Mouse (Mus musculus): ENCODE data around the gene Spata13. TPM values are rescaled to one million over a fixed set of nuclear protein-coding genes. Genes with fewer than 3 reads are reported as not detected.

Spata13 gene
- 26.6 and 39.2 TPM in 2 replicates for polyA plus RNA-seq (2012; rRNA removed)

DNA sequence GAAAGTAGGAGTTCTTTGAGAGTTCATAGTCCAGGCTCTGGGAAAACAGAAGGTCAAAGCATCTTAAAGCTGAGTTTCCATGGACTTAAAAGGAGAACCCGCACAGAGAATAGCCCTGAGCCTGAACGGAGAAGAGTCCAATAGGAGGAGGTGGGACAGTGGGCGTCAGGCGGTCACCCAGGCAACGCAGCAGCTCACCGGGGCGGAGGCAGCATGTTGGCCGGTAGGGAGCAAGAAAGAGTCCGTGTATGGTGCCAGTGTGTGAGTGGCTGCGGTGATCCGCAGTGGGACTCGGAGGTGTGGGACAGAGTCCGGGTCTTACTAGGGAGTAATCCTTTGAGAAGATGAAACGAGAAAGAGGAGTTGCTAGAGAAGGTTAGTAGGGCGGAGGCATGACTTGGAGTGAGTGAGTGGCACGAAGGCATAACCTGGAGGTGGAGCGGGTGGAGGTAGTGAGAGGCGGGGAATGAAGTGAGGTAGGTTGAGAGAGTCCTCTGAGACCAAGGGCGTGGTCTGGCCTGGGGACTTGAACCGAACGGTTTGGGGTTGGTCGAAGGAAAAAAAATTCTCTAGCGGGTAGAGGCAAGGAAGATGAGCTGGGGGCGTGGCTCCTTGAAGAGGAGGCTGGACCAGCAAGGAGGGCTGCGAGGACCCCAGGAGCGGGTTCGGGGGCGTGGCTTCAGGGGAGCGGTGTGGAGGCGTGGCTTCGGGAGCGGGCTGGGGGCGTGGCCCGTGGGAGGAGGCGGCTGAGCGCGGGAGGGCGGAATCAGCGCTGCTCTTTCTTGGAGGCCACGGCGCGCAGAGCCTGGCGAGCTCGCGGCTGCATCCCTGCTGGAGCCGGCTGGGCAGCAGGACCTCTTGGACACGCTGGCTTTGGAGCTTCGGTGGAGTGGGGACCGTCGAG, at the start of gene Spata13:
Gene Spata13, plus strand, starts transcription at position 41 of the 904 bp plus-strand sequence.
- DNase-seq (ENCODE audit: low spot score), result peak; percentile 76

DNA sequence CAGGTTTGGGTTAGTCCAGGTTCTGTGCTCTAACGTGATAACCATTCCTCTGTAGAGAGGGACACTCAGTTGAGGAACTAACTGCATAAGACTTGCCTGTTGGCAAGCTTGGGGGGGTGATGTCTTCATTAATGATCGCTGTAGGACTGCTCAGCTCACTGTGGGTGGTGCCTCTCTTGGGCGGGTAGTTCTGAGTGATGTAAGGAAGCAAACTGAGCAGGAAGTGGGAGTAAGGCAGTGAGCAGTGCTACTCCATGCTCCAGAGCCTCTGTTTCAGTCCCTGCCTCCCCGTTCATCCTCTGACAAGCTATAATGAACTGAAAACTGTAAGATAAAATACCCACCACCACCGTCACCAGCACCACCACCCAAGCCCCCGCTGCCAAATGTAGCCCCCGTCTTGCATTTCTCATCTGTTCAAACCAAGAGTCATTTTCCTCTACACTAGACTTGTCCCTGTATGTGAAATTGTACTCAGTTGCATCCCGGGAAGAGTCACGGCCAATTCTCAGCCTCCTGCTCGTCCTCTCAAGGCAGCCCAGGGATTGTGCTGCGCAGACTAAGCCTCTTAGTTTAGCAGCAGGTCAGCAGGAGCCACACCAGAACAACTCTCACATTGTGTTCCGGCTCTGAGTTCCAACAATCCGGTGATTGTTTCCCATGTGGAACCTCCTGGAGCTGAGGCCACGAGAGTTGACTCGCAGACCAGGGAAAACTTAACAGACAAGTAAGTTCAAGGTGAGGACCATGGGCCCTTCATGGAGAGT, 46.9 kb upstream of the Spata13 start:
- no peak for DNase-seq (ENCODE audit: low spot score)

DNA sequence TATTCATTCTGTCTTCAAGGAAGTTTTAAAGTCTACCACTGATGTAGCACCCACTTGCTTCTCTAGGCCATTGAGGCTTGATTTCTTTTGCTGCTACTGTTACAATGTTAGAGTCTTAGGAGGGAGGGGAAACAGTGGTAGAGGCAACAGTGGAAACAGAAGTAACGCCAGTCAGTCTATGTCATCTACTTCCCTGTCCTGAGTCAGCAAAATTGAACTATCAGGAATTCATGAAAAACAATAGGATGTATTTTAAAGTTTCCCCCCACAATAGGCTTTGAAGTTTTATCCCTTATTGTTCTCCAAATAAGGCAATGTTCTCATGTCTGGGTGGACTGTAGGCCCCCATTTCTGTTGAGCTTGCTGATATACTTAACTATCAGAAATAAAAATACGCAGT, 44.8 kb upstream of the Spata13 start:
- no peak for DNase-seq (ENCODE audit: low spot score)

DNA sequence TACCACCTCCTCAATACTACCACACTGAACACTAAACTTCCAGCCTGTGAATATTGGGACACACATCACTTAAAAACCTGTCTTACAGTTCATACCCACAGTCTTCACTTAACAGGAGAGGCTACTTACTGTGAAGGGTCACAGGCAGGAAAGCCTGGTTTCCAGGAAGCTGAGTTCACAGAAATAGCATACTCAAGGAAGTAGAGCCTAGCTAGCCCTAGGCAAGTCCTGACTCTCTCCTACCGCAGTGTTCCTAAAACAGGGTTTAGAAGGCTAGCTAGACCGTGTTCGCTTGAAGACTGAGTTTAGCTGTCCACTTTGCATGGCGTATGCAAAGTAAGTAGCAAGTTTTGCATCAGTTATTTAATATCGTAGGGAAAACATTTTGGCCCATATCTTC, 41.5 kb upstream of the Spata13 start:
- no peak for DNase-seq (ENCODE audit: low spot score)

DNA sequence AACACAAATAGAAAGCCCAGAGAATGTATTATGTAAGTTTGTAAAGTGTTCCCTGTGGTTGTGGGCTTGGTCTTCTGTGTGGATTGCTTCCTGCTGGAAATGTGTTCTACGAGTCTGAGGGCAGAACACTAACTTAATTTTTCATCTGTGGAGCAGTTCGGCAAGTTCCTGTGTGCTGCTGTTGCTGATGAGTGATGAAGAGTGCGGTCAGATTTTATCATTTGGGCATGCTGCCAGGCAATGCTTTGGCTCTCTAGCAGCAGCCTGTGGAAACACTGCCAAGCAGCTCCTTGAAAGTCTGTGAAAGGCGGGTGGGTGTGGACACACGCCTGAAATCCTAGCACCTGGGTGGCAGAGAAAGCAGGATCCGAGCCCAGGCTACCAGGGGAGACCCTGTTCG, 41.0 kb upstream of the Spata13 start:
- no peak for DNase-seq (ENCODE audit: low spot score)

DNA sequence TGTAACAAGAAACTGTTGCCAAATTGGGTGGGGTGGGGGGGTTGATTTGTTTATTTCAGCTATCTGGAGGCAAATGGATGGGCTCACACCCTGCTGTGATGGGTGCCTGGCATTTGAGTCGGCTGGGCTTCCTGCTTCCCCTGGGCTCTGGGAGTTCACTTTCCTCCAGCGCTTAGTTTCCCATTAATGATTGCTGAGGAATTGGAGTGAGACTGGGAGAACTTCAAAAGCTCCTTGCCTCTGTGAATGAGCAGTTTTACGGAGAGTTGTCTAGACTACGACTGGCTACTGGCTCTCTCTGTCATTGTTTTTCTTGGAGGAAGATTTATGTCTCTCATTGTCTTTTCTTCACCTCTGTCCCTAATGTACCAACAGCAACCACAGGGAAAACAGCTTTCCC, 36.2 kb upstream of the Spata13 start:
- DNase-seq (ENCODE audit: low spot score), result no peak

DNA sequence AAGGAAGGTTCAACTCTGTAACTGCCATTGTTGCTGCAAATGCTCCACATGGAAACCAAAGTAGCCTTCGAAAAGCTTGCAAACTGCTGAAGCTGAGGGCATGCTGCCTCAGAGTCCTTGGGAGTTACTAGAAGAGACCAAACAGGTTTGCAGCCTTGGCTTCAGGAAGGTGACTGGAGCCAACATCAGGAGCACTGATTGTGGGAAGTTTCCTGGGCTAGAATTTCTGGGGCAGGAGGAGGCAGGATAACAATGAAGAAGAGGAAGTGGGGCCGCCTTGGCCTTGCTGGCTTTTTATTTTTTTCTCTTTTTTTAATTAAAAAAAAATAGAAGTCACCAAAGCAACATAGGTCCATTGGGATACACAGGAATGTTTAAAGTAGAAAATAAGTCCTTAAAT, 34.8 kb upstream of the Spata13 start:
- no peak for DNase-seq (ENCODE audit: low spot score)

DNA sequence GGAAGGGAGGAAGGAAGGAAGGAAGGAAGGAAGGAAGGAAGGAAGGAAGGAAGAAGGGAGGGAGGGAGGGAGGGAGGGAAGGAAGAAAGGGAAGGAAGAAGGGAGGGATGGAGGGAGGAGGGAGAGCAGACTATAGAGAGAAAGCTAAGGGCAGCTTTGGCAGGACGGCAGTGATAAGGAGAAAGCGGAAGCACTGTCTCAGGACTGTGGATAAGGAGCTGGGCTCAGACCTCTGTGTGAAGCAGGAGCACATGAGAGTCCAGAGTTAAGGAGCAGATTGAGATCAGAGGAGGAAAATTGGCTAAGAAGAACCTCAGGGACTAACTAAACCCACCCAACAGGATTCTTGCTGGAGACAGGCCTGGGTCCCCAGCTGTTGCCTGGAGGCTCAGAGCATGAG, 28.2 kb upstream of the Spata13 start:
- DNase-seq (ENCODE audit: low spot score), result no peak

DNA sequence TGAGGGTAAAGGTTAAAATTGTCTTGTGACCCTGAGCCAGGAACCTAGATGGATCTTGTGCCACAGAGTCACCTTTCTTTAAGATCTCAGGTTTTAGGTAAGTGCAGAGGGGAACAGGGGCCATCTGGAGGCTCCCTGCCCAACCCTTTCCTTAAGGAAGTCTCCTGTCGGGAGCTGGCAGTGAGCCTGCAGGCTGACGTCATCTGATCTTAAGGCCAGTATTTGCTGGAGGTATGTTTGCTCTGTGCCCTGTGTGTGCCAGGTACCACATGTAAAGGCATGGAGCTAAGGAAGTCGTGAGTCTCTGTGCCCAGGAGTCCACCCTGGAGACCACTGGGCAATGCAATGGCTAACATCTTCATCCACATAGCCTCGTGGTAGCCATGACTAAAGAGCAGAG, 27.6 kb upstream of the Spata13 start:
- DNase-seq (ENCODE audit: low spot score), result no peak

DNA sequence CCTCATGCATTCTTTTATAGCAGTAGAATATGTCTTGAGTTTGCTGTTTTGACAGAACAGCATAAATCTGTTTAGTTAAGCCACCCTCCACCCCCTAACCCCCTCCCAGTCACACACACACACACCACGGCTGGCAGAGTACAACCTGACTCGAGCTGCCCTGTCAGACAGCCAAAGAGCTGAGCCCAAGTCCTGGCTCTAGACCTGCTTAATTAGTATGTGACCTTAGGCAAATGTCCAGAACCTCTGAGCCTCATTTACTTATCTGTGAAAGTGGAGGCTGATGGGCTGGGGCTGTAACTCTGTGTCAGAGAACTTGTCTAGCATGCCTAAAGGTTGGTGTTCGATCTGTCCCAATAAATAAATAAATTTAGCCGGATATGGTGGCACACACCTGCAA, 26.1 kb upstream of the Spata13 start:
- DNase-seq (ENCODE audit: low spot score), result no peak

DNA sequence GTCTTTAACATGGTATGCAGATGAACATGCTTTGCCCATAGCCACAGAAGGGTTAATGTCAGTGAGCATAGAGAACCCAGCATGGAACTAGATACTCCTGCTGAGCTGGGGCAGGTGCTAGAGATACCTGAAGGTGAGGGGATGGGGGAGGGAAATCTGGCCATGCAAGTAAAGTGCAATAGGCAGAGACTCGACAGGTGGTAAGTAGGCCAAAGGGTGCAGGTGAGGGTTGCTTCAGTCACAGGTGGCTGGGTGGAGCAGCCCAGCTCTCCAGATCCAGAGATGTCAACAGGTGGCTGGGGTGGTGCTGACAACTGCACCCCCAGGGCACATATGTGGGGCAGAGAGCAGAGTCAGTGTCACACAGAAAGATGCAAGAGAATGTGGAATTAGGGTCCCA, 24.6 kb upstream of the Spata13 start:
- no peak for DNase-seq (ENCODE audit: low spot score)

DNA sequence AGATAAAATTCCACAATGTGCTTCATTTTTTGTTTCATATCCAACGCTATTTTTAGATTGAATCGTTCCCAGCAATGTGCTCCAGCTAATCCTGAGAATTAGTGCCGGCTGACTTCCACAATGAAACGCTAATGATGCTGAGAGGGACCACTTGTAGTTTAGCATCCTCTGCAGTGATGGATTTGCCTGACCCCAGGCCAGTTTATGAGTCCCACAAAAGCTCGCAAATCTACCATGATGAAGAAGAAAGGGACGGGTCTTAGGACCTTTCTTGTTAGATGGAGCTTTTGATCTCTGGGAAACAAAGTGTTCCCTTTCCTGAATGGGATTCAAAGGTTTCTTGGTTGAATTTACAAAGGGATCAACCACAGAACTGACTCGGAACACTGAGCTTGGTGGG, 21.1 kb upstream of the Spata13 start:
- no peak for DNase-seq (ENCODE audit: low spot score)

DNA sequence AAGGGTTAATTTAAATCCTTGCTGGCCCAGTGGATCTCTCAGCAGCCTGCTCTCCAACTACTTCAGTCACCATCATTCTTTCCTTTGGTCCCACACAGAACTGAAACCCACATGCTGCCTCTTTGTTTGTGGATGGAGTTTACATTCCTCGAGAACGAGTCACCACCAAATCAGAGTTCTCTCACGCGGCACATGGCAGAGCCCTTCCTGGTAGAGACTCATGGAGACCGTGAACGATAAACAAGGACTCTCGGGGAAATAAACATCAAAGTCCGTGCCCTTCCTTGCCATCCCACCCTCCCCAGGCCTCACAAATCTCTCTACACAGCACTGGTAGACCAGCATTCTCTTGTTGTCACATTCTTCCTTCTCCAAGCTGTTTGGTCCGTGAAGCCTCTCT, 12.7 kb upstream of the Spata13 start:
- DNase-seq (ENCODE audit: low spot score), result no peak

DNA sequence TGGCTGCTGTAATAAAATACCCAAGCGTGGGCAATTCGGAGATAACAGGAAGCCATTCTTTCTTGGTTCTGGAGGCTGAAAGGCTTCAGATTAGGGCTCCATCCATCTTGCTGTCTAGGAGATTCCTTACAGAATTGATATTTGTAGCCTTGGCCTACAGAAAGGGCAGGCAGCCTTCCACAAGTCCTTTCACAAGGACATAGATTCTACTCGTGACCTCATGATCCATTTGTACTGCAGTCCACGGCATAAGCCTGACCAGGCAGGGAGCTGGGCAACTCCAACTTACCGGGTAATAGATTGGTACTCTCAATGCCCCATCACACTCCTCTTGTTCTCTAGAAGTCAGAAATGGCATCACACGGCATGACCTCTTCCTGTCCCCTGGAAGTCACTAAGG, 8.3 kb upstream of the Spata13 start:
- no peak for DNase-seq (ENCODE audit: low spot score)

DNA sequence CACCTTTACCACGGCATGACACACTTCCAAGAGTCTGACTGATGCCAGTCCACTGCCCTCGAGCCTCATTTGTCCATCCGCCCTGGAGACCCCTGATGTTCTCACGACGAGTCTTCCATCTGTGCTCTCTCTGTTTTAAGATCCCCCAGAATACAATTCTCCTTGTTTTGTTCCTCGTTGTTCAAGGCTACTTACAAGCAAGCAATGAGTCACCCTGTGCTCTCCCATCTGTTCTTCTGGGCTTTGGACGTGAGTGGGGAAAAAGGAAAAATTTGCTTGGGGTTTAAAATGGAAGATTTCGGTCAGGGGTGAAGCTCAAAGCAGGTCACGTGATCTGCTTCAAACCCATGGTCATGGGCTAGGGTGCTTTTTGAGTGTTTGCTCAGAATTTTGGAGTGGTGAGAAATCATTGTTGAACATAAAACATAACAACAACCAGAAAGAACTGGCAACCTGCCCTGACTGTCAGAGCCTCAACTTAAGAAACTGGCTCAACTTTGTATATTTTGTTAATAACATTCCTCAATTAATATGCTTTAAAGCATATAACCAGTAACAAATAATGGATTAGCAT, 3.8 kb upstream of the Spata13 start:
- no peak for DNase-seq (ENCODE audit: low spot score)

DNA sequence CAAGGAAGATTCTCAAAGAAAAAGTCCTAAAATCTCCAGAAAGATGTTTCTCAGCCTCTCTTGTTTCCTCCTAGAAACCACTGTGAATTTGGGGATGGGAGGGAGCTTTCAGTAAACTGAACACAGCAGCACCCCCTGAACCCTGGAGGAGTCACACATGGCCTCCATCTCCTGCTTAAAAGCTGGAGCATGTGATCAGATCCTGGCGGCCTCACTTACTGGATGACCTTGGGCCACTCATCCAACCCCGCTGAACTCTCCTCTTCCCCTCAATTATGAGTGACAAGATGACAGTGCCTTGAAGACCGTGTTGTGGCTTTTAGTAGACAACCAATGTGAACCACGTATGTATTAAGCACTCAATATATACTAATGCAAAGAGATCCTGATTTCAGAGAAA, 2.8 kb upstream of the Spata13 start:
- no peak for DNase-seq (ENCODE audit: low spot score)

DNA sequence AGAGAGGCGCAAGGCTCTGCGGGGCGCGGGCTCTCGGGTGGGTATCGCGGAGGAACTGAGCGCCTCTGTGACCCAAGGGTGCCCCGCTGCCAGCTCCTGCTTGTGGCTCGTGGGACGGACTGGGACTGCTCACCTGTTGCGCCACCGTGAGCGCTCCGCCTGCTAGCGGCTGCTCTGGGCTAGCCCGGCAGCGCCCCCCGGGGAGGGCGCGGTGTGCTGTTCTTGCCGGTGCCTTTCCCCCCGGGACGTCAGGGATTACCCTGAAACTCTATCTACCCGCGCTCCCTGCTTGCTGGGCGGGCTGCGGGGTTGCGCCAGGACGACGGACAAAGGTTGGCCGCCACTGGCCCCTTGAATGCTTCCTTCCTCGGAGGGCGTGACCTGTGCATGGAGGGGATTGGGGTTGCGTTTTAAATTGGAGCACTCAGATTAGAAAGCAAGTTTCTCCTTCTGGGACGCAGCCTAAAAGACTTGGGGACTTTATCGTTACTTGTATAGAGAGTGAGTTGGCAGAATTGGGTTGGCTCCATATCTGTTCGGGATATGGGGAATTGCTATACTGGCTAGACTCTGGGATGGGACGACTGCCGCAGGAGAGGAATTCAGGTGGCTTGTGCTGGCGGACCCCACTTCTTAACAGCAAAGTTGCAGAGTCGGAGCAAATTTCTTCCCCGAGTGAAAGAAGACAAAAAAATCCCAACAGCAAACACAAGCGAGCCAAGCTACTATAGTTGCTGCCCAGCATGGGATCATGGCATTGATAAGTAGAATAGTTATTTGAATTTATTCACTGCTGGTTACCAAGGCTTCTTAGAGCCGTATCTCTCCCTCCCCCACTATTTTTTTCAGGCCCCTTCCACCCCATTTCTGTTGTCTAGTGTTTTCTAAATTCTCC, 1.3 kb downstream of the Spata13 start:
- no peak for DNase-seq (ENCODE audit: low spot score)

DNA sequence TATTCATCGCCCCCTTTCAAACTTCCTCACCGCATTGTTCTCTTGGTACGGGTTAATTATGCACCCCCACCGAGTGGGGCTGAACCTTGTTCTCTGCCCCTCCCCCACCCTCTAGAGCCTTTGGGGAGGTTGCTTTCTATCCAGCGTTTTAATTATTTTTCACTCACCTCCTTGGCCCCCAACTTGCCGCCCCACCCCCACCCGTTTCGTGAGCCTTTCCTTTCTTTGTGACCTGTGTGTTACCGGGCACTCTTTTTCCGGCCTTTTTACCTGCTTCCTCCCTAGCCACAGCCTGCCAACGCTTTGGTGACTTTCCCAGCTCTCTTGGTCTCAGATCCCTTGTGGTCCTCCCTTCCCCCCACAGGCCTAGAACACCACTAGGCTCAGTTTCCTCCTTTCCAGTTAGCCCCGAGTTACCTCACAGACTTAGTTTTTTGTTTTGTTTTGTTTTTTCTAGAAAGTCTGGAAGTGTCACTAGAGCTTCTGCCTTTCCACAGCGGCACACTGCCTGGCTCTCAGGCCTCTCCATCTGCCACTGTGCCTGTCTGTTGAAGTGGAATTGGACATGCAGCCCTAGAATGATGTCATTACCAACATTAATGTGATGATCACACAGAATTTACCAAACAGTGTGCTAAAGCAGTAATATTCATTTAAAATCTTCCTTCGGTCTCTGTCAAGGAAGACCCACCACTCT, 2.3 kb downstream of the Spata13 start:
- no peak for DNase-seq (ENCODE audit: low spot score)

DNA sequence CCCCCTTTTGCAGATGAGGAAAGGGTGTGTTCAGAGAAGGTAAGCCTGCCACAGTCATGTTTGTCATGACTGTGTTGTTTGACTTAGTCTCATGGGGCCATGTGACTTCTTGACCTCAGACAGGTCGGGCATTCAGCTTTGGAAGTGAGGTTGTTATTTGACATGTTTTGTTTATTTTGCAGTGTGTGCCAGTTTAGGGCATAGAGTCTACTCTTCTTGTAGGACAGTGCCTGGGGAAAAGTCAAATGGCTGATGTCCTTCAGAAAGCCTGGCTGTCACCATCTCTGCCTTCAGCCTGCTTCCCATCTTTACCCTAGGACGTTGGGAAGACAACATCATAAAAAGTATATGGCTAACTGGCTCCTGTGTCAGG, 2.8 kb downstream of the Spata13 start:
- DNase-seq (ENCODE audit: low spot score), result no peak

DNA sequence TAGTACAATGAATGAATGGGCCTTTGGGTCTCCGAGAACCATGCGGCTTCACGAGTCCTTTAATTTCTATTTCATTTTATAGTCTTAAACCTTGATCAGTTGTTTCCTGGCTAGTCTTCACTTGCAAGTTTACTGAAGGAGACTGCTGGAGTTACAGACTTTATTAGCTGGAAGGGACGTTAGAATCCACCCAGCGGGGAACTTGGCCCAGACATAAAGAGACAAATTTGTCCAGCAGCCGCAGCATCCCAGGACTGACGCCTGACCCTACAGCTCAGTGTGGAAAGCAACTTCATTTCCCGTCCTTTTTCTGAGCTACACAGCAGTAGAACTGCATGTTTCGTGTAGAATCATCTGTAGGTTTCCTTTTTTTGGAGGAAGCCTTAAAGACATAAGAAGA, 3.2 kb downstream of the Spata13 start:
- no peak for DNase-seq (ENCODE audit: low spot score)

DNA sequence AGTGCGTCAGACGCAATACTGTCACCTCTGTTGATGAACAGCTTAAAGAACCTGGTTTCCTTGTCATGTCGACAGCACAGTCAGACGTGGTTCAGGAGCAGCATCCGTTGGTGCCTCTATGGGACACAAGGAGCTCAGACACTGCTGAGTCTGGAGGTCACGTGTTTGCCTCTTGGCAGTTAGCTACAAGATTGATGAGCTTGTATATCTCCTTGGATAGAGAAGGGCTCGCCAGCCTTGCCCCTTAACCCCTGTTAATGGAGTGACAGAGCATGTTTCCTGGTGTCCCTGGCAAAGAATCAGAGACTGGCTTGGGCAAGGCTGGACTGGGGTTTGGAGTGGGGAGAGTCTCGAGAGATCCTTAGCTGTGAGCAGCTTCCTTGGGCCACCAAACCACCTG, 4.4 kb downstream of the Spata13 start:
- no peak for DNase-seq (ENCODE audit: low spot score)

Measured in urinary bladder, adult 2 months (tissue).